Mouse (Mus musculus): ENCODE measurements at regions not wholly inside any gene's neighbourhood (a gene's known extent, or its start where the extent isn't known, plus 50 kb on each side); places are given as distances from the start of the nearest gene placed in this dataset.

DNA sequence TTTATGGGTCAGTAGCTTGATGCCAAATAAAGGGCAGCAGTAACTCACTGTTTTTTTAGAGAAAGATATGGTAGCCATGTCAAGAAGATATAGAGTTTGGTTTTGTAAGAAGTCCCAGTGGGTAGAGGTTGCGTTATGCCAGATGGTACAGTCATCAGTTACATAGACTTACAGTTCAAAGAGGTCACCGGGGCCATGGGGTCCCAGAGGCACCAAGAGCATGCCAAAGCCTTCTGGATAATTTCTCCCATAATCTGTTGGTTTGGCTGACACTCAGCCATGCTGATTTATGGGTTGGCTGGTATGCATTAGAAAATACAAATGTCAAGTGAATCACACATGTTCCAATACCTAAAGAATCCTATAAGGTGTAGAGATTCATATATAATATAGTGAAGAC lies 137.9 kb upstream of the Fbxl7 start:
- Histone ChIP-seq H3K4me2 (ENCODE audit: low read length) (no peak overlapping the region), H3K27ac (ENCODE audit: low read length) (no peak overlapping the region), H3K9ac (replicated peaks; ENCODE audit: low read depth, low read length) (no peak overlapping the region), H3K9me3 (ENCODE audit: control insufficient read depth, low read length) (no peaks in the 10 kb centered on the region), H3K4me1 (replicated peaks; ENCODE audit: control insufficient read depth, insufficient read depth, low read length) (no peaks in the 10 kb centered on the region), H3K4me3 (replicated peaks; ENCODE audit: low read length) (no peak overlapping the region), H3K27me3 (replicated peaks; ENCODE audit: control insufficient read depth, insufficient read depth, low read length) (no peaks in the 10 kb centered on the region), H3K36me3 (ENCODE audit: control insufficient read depth, insufficient read depth) (no peaks in the 10 kb centered on the region)
- no peak for ATAC-seq
- WGBS, result 93% methylated on average over 2 of the region's 2 CpGs

DNA sequence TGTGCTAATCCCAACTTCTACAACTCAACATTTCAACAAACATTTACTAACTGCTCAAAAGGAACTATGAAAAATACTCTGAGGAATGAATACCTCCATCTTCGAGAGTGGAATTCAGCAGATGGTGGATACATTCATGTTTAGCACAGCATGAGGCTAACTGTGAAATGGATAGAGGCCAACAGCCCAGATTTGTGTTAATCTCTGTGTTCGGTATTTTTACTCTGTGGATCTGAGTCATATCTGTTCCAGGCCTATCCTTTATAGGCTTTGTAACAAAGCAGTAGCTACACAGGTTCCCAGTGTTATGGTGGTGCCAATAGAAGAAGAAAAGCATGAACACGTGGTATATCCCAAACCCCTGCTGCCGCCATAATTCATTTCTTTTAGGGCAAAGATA lies 148.4 kb upstream of the Fbxl7 start:
- no peak overlapping the region for H3K4me2 ChIP-seq (ENCODE audit: low read length)
- H3K27me3 ChIP-seq (replicated peaks; ENCODE audit: control insufficient read depth, insufficient read depth, low read length), result no peaks in the 10 kb centered on the region
- H3K9me3 ChIP-seq (ENCODE audit: control insufficient read depth, low read length), result no peaks in the 10 kb centered on the region
- peak; percentile 47 for ATAC-seq
- H3K9ac ChIP-seq (replicated peaks; ENCODE audit: low read depth, low read length), result no peak overlapping the region
- H3K4me1 ChIP-seq (replicated peaks; ENCODE audit: control insufficient read depth, insufficient read depth, low read length), result no peaks in the 10 kb centered on the region
- H3K36me3 ChIP-seq (ENCODE audit: control insufficient read depth, insufficient read depth), result no peaks in the 10 kb centered on the region
- 62% methylated on average over 4 of the region's 4 CpGs for WGBS
- H3K27ac ChIP-seq (ENCODE audit: low read length), result no peak overlapping the region
- H3K4me3 ChIP-seq (replicated peaks; ENCODE audit: low read length), result no peak overlapping the region

DNA sequence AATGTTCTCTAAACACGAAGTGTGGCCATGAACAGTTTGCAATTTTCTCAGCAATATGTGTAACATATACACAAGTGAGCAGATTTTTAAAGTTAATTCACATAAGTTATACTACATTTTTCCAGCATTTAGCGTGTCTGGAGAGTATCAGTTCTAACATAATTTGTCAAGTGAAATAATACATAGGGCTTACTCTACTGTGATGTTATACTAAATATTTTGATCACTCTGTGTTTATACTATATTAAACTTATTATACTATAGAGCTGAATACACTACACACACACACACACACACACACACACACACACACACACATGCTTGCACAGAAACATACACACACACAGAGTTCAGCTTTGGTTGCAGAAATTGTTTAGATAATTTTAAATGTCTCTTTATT lies 155.3 kb upstream of the Fbxl7 start:
- Histone ChIP-seq H3K27ac (ENCODE audit: low read length) (no peak overlapping the region), H3K9me3 (ENCODE audit: control insufficient read depth, low read length) (no peaks in the 10 kb centered on the region), H3K36me3 (ENCODE audit: control insufficient read depth, insufficient read depth) (no peaks in the 10 kb centered on the region), H3K4me2 (ENCODE audit: low read length) (no peak overlapping the region), H3K4me3 (replicated peaks; ENCODE audit: low read length) (no peak overlapping the region), H3K27me3 (replicated peaks; ENCODE audit: control insufficient read depth, insufficient read depth, low read length) (no peaks in the 10 kb centered on the region), H3K4me1 (replicated peaks; ENCODE audit: control insufficient read depth, insufficient read depth, low read length) (no peaks in the 10 kb centered on the region), H3K9ac (replicated peaks; ENCODE audit: low read depth, low read length) (no peak overlapping the region)
- ATAC-seq, result no peak
- 85% methylated on average over 2 of the region's 2 CpGs for WGBS

DNA sequence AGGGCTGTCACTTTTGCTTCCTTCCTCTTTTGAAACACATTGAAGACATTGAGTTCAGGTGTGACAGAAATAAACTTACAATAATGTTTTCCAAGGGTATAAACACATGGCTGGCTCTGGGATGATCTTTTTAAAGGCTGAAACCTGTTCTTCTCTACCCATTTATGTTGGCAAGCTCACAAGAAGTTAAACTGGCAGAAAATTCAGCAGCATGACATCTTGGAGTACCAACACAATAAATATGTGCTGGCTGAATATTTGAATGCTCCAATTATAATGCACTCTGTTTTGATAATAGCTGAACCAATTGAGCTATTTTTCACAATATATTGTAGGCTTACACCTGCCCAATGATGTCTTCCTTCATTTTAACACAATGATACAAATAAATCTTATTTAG lies 168.1 kb upstream of the Fbxl7 start:
- ATAC-seq, result peak; percentile 66
- H3K9ac ChIP-seq (replicated peaks; ENCODE audit: low read depth, low read length), result no peak overlapping the region
- no peaks in the 10 kb centered on the region for H3K36me3 ChIP-seq (ENCODE audit: control insufficient read depth, insufficient read depth)
- no peak overlapping the region for H3K4me2 ChIP-seq (ENCODE audit: low read length)
- H3K27me3 ChIP-seq (replicated peaks; ENCODE audit: control insufficient read depth, insufficient read depth, low read length), result no peaks in the 10 kb centered on the region
- no peak overlapping the region for H3K4me3 ChIP-seq (replicated peaks; ENCODE audit: low read length)
- no peak overlapping the region for H3K27ac ChIP-seq (ENCODE audit: low read length)
- peaks cover 16% of the 10 kb centered on the region for H3K4me1 ChIP-seq (replicated peaks; ENCODE audit: control insufficient read depth, insufficient read depth, low read length)
- H3K9me3 ChIP-seq (ENCODE audit: control insufficient read depth, low read length), result no peaks in the 10 kb centered on the region

DNA sequence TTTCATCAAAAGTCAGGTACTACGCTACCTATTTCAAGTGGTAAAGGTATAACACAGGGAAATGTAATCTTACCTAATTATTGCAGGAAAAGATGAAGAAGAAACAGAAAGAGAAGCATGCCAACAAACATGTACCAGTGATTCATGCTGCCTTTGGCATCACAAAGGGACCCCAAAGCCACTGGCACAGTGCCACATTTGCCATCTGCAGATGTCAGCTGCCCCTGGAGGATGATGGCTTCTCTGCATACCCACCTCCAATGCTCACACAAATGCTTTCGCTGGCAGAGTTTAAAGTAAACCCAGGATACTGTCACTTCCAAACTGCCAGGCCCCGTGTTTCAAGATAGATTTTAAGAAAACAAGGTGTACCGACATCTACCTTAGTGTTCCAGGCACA lies 168.6 kb upstream of the Fbxl7 start:
- Histone ChIP-seq H3K4me1 (replicated peaks; ENCODE audit: control insufficient read depth, insufficient read depth, low read length) (peaks cover 16% of the 10 kb centered on the region), H3K9me3 (ENCODE audit: control insufficient read depth, low read length) (no peaks in the 10 kb centered on the region), H3K4me2 (ENCODE audit: low read length) (no peak overlapping the region), H3K27ac (ENCODE audit: low read length) (no peak overlapping the region), H3K4me3 (replicated peaks; ENCODE audit: low read length) (no peak overlapping the region), H3K36me3 (ENCODE audit: control insufficient read depth, insufficient read depth) (no peaks in the 10 kb centered on the region), H3K27me3 (replicated peaks; ENCODE audit: control insufficient read depth, insufficient read depth, low read length) (no peaks in the 10 kb centered on the region), H3K9ac (replicated peaks; ENCODE audit: low read depth, low read length) (no peak overlapping the region)
- WGBS, result 46% methylated on average over 4 of the region's 4 CpGs
- peak; percentile 92 for ATAC-seq

DNA sequence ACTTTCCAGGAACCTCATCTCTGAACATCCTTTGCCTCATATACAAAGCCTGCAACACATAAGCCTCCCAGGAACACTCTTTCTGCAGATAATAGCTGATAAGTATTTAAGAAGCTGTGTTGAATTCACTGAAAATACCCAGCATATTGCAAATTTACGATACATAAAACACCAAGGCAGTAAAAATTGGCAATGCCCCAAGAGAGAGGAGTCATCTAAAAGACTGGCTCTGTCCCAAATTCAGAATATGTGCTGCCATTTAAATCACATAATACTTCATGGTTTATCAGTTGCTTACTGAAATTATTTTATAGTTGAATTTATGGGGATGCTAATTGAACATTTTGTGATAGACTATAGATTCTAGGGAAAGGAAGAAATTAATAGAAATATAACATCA lies 172.3 kb upstream of the Fbxl7 start:
- ATAC-seq, result no peak
- Histone ChIP-seq H3K27me3 (replicated peaks; ENCODE audit: control insufficient read depth, insufficient read depth, low read length) (no peaks in the 10 kb centered on the region), H3K4me1 (replicated peaks; ENCODE audit: control insufficient read depth, insufficient read depth, low read length) (peaks cover 16% of the 10 kb centered on the region), H3K27ac (ENCODE audit: low read length) (no peak overlapping the region), H3K4me3 (replicated peaks; ENCODE audit: low read length) (no peak overlapping the region), H3K9me3 (ENCODE audit: control insufficient read depth, low read length) (no peaks in the 10 kb centered on the region), H3K36me3 (ENCODE audit: control insufficient read depth, insufficient read depth) (no peaks in the 10 kb centered on the region), H3K9ac (replicated peaks; ENCODE audit: low read depth, low read length) (no peak overlapping the region), H3K4me2 (ENCODE audit: low read length) (no peak overlapping the region)
- WGBS, result 34% methylated on average over 1 of the region's 1 CpGs

DNA sequence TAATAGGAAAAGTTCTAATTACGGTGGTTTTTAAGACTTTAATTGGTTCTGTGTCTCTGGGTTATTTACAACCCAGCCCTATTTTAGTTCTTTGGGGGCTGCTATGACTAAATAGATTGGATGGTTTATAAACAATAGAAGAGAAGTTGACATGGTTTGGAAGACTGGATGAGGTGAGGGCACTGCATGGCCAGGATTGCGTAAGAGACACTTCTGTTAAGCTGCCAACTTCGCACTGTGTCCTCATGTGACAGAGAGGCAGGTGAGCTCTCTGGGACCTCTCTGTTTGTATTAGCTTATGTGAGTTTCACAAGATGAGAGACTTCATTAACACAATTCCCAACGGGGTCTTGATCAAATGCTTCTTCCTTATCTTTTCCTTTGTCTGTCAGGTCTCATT lies 182.5 kb upstream of the Fbxl7 start:
- 92% methylated on average over 4 of the region's 4 CpGs for WGBS
- ATAC-seq, result no peak
- 0 out of 2 replicates have a peak, but pooled peaks cover 2% of the 10 kb centered on the region for H3K27me3 ChIP-seq (replicated peaks; ENCODE audit: control insufficient read depth, insufficient read depth, low read length)

DNA sequence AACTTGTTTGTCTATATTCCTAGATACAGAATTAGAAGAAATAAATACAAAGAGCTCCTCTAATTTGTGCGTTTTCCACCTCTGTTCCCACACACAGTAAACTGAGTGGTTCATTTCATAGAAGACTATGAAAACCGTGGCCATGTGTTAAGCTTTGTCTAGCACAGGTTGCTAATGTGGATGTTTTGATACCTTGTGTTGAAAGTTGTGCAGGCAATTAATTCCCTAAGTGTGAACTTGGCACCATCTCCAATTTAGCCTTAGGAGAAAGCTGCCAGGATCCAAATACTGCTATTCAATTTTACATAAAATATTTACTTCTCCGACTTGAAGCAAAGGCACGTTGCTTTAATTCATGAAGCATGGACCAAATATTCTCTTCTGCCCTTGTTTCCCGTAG lies 187.4 kb upstream of the Fbxl7 start:
- WGBS, result 50% methylated on average over 5 of the region's 5 CpGs
- H3K27me3 ChIP-seq (replicated peaks; ENCODE audit: control insufficient read depth, insufficient read depth, low read length), result 0 out of 2 replicates have a peak, but pooled peaks cover 2% of the 10 kb centered on the region
- H3K9ac ChIP-seq (replicated peaks; ENCODE audit: low read depth, low read length), result no peak overlapping the region
- no peak overlapping the region for H3K4me2 ChIP-seq (ENCODE audit: low read length)
- H3K4me3 ChIP-seq (replicated peaks; ENCODE audit: low read length), result no peak overlapping the region
- H3K9me3 ChIP-seq (ENCODE audit: control insufficient read depth, low read length), result no peaks in the 10 kb centered on the region
- no peaks in the 10 kb centered on the region for H3K36me3 ChIP-seq (ENCODE audit: control insufficient read depth, insufficient read depth)
- peak; percentile 76 for ATAC-seq
- no peak overlapping the region for H3K27ac ChIP-seq (ENCODE audit: low read length)
- no peaks in the 10 kb centered on the region for H3K4me1 ChIP-seq (replicated peaks; ENCODE audit: control insufficient read depth, insufficient read depth, low read length)

More for the DNA sequence above, 182.5 kb upstream of the Fbxl7 start:
- no peak overlapping the region for H3K4me3 ChIP-seq (replicated peaks; ENCODE audit: low read length)
- H3K9ac ChIP-seq (replicated peaks; ENCODE audit: low read depth, low read length), result no peak overlapping the region
- no peak overlapping the region for H3K27ac ChIP-seq (ENCODE audit: low read length)
- H3K4me2 ChIP-seq (ENCODE audit: low read length), result no peak overlapping the region
- no peaks in the 10 kb centered on the region for H3K4me1 ChIP-seq (replicated peaks; ENCODE audit: control insufficient read depth, insufficient read depth, low read length)
- no peaks in the 10 kb centered on the region for H3K9me3 ChIP-seq (ENCODE audit: control insufficient read depth, low read length)
- H3K36me3 ChIP-seq (ENCODE audit: control insufficient read depth, insufficient read depth), result no peaks in the 10 kb centered on the region

DNA sequence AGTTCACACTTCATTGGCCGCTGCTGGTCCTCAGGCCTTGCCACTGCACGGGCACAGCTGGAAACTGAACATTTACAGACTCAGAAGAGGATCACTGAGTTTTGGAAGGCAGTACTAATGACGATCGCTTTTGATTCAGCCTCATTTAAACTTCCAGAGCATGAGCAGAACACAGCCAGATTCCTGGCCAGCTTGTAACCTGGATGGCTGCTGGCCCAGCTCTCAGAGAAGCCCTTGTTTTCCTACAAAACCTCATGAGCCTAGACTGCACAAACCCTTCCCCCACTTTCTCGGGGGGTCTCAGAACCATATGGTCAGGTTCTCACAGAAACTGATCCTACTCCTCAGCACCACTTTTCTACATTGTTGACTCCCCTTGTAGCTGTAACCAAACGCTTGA lies 188.2 kb upstream of the Fbxl7 start:
- Histone ChIP-seq H3K27me3 (replicated peaks; ENCODE audit: control insufficient read depth, insufficient read depth, low read length) (no peaks in the 10 kb centered on the region), H3K36me3 (ENCODE audit: control insufficient read depth, insufficient read depth) (no peaks in the 10 kb centered on the region), H3K9me3 (ENCODE audit: control insufficient read depth, low read length) (no peaks in the 10 kb centered on the region), H3K4me1 (replicated peaks; ENCODE audit: control insufficient read depth, insufficient read depth, low read length) (no peaks in the 10 kb centered on the region), H3K4me3 (replicated peaks; ENCODE audit: low read length) (no peak overlapping the region), H3K27ac (ENCODE audit: low read length) (no peak overlapping the region), H3K4me2 (ENCODE audit: low read length) (no peak overlapping the region), H3K9ac (replicated peaks; ENCODE audit: low read depth, low read length) (no peak overlapping the region)
- 42% methylated on average over 6 of the region's 6 CpGs for whole genome bisulfite sequencing
- ATAC-seq, result peak; percentile 31; the same call in 1 of the 2 replicates

DNA sequence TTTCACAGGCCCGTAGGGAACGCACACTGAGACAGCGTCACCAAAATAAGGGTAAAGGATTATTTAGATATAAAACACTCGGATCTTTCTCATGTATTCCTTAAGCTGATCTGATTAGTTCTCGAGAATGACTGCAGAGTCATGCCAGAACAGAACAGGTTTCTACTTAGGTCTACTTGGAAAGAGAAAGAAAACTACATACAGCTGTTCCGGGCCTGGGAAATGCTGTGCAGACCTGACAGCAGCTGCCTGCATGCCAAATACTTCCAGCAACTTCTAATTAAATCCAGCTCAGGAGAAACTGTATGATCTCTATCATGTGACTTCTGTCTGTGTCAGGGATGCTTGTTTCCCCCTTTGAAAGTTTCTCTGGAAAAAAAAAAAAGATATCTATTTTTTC lies 193.8 kb upstream of the Fbxl7 start:
- no peak overlapping the region for H3K4me2 ChIP-seq (ENCODE audit: low read length)
- H3K9ac ChIP-seq (replicated peaks; ENCODE audit: low read depth, low read length), result no peak overlapping the region
- H3K27ac ChIP-seq (ENCODE audit: low read length), result no peak overlapping the region
- H3K9me3 ChIP-seq (ENCODE audit: control insufficient read depth, low read length), result no peaks in the 10 kb centered on the region
- WGBS, result 86% methylated on average over 6 of the region's 6 CpGs
- no peaks in the 10 kb centered on the region for H3K36me3 ChIP-seq (ENCODE audit: control insufficient read depth, insufficient read depth)
- H3K27me3 ChIP-seq (replicated peaks; ENCODE audit: control insufficient read depth, insufficient read depth, low read length), result no peaks in the 10 kb centered on the region
- no peak for ATAC-seq
- no peaks in the 10 kb centered on the region for H3K4me1 ChIP-seq (replicated peaks; ENCODE audit: control insufficient read depth, insufficient read depth, low read length)
- no peak overlapping the region for H3K4me3 ChIP-seq (replicated peaks; ENCODE audit: low read length)

Measured in forebrain, embryonic 16.5 days (tissue).